Mouse (Mus musculus) Patski (cell line): ENCODE data around the gene Tars. TPM values are rescaled to one million over a fixed set of nuclear protein-coding genes. Genes with fewer than 3 reads are reported as not detected.

Experiments used
- ATAC-seq: fragments of 100-300 bp; one replicate; pipeline ENCODE4 v1.8.0; 2021
- CTCF ChIA-PET: fragments of 350-600 bp; sonication (Branson Sonifier 250); formaldehyde crosslinking; loops from one replicate; lab custom pipeline; 2022; ENCODE audit warnings: inconsistent platforms; lab: Charles Lee
- POLR2A ChIA-PET: fragments of 350-600 bp; sonication (Branson Sonifier 250); formaldehyde crosslinking; loops from one replicate; lab custom pipeline; 2022; ENCODE audit warnings: antibody characterized with exemption, inconsistent platforms; lab: Charles Lee
- DNase-seq: peaks from one replicate; pipeline ENCODE4 v3.0.0-alpha.2; 2011; ENCODE audit warnings: low read depth, low spot score
- H3K27me3 ChIP-seq: fragments of 371-371 bp; one replicate; pipeline ENCODE4 v1.5.1; 2021
- CTCF ChIP-seq: fragments of 100-300 bp; IDR thresholded peaks from one replicate; pipeline ENCODE4 v1.5.1; 2021
- in situ Hi-C: fragments of 300-500 bp; cut with MboI; formaldehyde crosslinking; loops from 3 replicates; pipeline ENCODE4 v1.11.1; 2018; ENCODE audit warnings: low pct_unique_long_range_greater_than_20kb, mixed read lengths
- polyA plus RNA-seq: library from polyadenylated mRNA; unstranded; gene quantifications from one replicate; pipeline ENCODE4 v1.2.3, GENCODE M21; 2021

Tars gene
- polyA plus RNA-seq, 1 experiment from 2014 or later = 74.1 TPM

DNA sequence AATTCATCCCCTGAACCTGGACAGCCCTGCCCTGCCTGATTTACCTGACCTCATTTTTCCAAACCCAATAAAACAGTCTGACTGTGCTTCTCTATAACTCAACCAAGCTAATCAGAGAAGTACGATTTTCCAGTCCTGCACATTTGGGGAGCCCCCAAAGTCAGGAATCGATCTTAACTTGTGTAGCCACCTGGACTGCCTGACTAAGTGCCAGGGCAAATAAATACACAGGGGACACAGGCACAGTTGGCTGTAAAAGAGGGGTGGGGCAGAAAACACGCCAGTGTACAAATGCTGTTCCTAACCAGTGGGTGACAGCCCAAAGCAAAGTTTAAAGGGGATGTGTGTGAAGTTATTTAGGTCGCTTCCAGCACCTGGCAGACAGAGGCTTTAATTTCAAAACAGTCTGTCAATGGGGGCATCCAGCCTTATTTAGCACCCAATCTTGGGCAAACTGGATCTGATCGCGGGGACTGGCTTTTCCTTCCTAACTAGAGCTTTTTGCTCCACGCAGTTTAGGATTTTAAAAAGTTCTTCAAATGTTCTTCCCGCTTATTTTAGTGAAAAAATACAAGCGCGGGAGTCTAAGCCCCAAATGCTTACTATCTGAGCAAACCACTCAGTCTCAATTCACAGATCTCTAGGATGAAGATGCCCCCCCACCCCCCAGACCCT is 652 bp downstream of the Tars start:
- in situ Hi-C loops = loop anchor here (10.0 kb wide), 1 partner anchor 914 kb away; the partner anchor contains the start of genes Brix1 and Rad1
- ChIA-PET POLR2A (no interaction called here), CTCF (interaction anchor here (1.2 to 1.9 kb wide), 3 partner anchors 9 to 19 kb away, joined by 3 to 5 read pairs (median 4); no protein-coding TSS in a partner anchor)
- no peaks in the 10 kb centered on the region for H3K27me3 ChIP-seq
- DNase-seq = no peak
- no peak for TF ChIP-seq CTCF
- no peak for ATAC-seq

DNA sequence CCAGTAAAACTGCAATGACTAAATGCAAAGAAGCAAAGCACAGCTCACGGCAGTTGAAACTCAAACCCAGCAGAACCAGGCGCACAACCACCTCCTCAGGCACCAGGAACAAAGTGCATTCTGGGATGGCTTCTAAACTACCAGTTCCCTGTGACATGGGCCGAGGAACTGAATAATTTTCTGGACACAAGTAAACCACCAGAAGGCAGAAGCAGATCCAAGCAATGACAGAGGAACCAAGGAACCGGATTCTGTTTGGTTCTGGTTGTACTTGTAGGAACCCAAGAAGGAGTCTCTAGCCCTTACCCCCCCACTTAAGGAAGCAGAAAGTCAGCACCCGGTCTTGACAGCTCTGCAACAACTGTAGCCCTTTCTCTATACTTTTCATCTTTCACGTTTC is 3.0 kb downstream of the Tars start:
- ChIA-PET POLR2A (no interaction called here), CTCF (interaction anchor here (1.0 to 2.1 kb wide), 4 partner anchors 11 to 16 kb away, joined by 3 to 7 read pairs (median 4); no protein-coding TSS in a partner anchor)
- in situ Hi-C loops = loop anchor here (10.0 kb wide), 1 partner anchor 912 kb away; the partner anchor contains the start of genes Brix1 and Rad1
- ATAC-seq (no peak), DNase-seq (no peak)
- TF ChIP-seq CTCF = no peak
- H3K27me3 ChIP-seq = no peaks in the 10 kb centered on the region

DNA sequence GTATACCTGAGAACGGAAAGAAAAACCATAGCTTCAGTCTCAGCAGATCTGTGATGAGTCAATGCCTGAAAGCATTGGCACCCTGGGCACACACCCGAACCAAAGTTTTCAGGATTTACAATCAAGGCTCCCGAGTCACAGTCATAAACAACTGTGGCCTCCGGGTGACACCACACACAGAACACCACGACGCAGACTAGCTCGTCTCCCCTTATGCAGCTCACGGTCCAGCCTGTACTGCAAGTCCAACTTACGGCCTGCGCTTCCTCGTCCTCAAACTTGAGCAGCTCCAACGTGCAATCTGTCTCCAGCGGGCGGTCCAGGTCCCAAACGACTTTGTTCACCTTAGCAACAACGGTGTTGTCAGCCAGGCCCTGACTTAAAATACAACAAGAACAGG is 6.6 kb downstream of the Tars start:
- ChIA-PET CTCF (interaction anchor here (1.0 to 1.6 kb wide), 3 partner anchors 12 to 14 kb away, joined by 4 to 7 read pairs (median 5); no protein-coding TSS in a partner anchor), POLR2A (no interaction called here)
- no peak for TF ChIP-seq CTCF
- in situ Hi-C loops = loop anchor here (10.0 kb wide), 1 partner anchor 908 kb away; the partner anchor contains the start of genes Brix1 and Rad1
- no peak for DNase-seq
- no peak for ATAC-seq
- H3K27me3 ChIP-seq = no peaks in the 10 kb centered on the region

DNA sequence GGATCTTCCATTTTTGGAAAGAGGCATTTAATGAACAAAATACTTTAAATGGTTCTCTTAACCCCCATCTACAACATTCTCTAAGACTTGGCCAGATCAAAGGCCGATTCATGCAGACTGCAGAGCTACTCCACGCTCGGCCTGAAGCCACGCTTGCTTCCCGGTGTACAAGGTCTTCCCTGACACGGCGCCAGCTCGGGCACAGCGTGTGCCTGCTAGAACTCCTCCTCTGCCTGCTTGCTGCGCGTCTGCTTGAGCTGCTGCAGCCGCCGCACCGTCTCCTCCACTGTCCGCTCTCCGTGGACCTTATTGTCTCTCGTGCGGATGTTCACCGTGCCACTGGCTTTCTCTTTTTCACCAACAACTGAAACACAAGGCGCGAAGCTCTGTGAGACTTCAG is 15.7 kb downstream of the Tars start:
- in situ Hi-C loops = loop anchor here (5.0 kb wide), 2 partner anchors 61 to 461 kb away; no protein-coding TSS in a partner anchor
- ATAC-seq (no peak), DNase-seq (no peak)
- no peaks in the 10 kb centered on the region for H3K27me3 ChIP-seq
- TF ChIP-seq CTCF = no peak
- ChIA-PET CTCF (interaction anchor here (1.3 to 1.7 kb wide), 4 partner anchors 12 to 463 kb away, joined by 3 to 4 read pairs (median 4); partner anchors contain the start of gene Tars), POLR2A (no interaction called here)

DNA sequence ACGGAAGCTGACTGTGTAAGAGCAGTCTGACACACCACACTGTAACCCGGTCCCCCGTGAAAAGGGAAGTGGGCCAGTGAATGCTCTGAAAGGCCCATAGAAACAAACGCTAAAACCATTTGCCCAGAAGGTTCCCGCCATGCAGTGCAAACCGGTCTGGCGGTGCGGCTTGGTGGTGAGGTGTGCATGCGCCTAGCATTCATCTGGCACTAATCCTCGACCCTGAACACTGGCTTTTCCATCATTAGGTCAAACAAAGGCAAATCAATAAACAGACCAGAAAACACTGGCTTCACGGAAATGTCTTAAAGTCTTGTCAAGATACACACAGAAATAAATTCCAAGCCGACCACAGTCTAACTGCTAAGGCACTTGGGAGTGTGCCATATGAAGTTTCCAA is 16.9 kb downstream of the Tars start:
- ATAC-seq (no peak), DNase-seq (no peak)
- ChIA-PET CTCF (interaction anchor here (1.1 to 1.7 kb wide), 4 partner anchors 11 to 462 kb away, joined by 3 to 4 read pairs (median 4); no protein-coding TSS in a partner anchor), POLR2A (no interaction called here)
- no peak for TF ChIP-seq CTCF
- H3K27me3 ChIP-seq = no peaks in the 10 kb centered on the region
- in situ Hi-C loops = loop anchor here (5.0 kb wide), 2 partner anchors 60 to 460 kb away; no protein-coding TSS in a partner anchor

DNA sequence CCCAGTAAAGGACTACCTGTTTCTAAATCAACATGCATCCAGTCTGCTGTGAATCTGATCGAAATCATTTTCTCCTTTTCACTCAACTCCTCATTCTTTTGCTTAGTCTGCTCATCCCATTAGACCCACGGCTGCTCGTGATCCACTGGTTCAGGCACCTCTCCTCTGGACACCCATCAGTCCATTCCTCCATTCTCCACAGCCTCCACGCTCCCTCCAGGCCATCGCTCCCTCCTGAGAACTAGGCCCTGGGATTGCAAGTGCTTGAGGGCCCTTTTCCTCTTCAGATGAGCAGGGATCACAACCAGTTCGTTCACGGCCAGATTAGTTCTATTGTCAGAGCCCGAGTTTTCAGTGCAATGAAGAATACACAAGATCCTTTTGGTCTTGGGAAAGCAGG is 18.8 kb downstream of the Tars start:
- no peak for TF ChIP-seq CTCF
- ChIA-PET POLR2A (no interaction called here), CTCF (interaction anchor here (0.6 to 3.2 kb wide), 16 partner anchors 8 to 459 kb away, joined by 3 to 30 read pairs (median 6); partner anchors contain the start of genes Rxfp3 and Tars)
- DNase-seq (no peak), ATAC-seq (no peak)
- in situ Hi-C loops = loop anchor here (5.0 kb wide), 2 partner anchors 58 to 458 kb away; no protein-coding TSS in a partner anchor
- peaks cover 7% of the 10 kb centered on the region for H3K27me3 ChIP-seq

DNA sequence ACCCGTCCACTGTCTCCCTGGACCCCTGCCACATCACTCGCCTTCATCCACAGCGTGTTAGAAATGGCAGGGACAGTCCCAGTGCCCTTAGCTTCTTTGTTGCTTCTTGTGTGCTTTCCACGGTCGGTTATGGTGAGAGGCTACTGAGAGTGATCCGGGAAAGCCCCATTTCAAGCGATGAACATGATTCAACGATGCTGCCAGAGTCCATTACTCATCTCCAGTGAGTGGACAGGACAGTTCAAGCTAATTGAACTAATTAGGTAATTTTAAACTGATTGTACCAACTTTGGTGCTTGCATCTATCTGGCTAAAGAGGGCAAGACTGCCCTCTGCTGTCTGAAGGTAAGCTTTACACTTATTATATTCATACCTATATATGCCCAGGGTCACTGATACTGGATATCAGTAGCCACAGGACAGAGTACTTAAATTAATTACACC is 19.4 kb downstream of the Tars start:
- peak; percentile 75 for TF ChIP-seq CTCF
- ChIA-PET POLR2A (no interaction called here), CTCF (interaction anchor here (0.5 to 3.2 kb wide), 20 partner anchors 8 to 459 kb away, joined by 3 to 30 read pairs (median 5); partner anchors contain the start of genes Rxfp3 and Tars)
- peaks cover 7% of the 10 kb centered on the region for H3K27me3 ChIP-seq
- in situ Hi-C loops = loop anchor here (5.0 kb wide), 2 partner anchors 58 to 458 kb away; no protein-coding TSS in a partner anchor
- DNase-seq = no peak
- no peak for ATAC-seq

DNA sequence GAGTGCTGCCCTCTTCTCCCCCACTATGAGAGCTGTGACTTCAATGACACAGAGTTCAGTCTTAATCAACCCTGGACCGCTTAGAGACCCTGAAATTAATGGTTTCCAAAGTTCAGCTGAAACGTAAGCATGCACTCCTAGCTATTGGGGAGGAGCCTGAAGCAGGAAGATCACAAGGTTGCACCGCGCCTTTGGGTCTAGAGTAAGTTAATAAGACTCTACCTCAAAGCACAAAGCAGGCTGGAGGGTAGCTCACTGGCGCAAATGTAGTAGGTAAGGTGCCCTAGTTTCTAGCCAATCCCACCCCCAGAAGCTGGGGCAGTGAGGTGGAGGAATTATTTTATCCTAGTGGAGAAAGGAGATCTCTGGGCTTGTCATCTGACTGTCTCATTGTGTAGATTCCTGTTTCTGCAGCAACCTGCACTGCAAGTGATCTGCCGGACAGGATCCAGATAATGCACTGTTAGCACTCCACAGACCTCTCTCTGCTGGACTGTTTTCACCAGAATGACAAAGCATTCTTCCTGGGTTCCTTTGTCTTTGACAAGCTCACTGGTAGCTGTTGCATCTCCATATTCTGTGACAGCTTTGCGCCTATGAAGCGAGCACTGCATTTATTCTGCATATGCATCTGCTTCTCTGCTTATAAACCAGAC is 19.9 kb downstream of the Tars start:
- POLR2A ChIA-PET = no interaction called here
- CTCF ChIA-PET = interaction anchor here (0.5 to 3.2 kb wide), 17 partner anchors 9 to 458 kb away, joined by 3 to 30 read pairs (median 5); partner anchors contain the start of genes Rxfp3 and Tars
- peaks cover 7% of the 10 kb centered on the region for H3K27me3 ChIP-seq
- DNase-seq (no peak), ATAC-seq (no peak)
- in situ Hi-C loops = loop anchor here (5.0 kb wide), 3 partner anchors 57 to 457 kb away; partner anchors contain the start of gene Rxfp3
- no peak for TF ChIP-seq CTCF

DNA sequence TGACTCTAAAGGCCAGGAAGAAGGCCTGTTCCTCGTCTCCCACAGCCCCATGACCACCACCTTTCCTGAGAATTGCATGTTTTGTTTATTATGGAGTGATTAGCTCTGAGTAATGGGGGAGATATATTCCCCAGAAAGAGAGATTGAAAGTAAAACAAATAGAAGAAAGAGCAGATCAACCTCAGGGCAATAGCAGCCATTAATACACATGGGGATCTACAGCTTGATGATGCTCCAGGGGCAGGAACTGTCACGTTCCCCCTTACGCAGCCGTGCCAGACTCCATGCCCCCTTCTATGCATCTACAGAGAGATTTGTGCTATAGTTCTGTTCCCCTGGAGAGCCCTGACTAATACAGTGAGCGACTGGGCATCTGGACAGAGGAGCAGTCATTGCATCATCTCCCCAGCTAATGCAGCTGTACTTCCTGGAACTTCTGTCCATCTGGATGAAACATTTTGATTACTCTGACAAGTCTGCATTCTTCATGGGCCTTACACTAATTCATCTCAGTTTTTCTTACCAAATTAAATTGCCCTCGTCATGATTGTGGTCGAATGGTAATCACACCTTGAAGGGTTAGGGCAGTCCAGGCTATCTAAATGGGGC is 28.9 kb downstream of the Tars start:
- ATAC-seq = no peak
- in situ Hi-C loops = no loop called here
- TF ChIP-seq CTCF = no peak

DNA sequence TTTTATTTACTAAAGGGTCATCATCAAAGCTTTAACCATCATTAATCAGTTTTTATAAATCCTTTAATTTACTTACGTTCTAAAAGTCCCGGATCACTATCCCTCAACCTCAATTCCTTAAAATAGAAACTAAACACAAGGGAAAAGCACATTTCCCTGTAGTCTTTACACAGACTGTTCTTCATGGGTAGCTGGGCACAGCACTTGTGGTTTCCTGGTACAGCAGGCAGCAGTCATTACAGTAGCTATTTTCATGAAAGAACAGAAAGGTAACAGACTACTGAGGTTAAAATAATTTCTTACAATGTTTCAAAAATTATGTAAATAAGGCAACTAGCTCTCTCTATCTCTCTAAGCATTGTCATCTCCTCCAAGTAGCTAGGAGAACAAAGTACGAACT is 29.9 kb downstream of the Tars start:
- in situ Hi-C loops = no loop called here
- DNase-seq = no peak
- H3K27me3 ChIP-seq = peaks cover 11% of the 10 kb centered on the region
- CTCF ChIA-PET = interaction anchor here (1.2 to 3.2 kb wide), 4 partner anchors 10 to 13 kb away, joined by 3 to 21 read pairs (median 4); no protein-coding TSS in a partner anchor
- ATAC-seq = no peak
- no peak for TF ChIP-seq CTCF
- POLR2A ChIA-PET = no interaction called here

More for the DNA sequence above, 28.9 kb downstream of the Tars start:
- ChIA-PET CTCF (interaction anchor here (3.2 kb wide), 1 partner anchor 9 kb away, joined by 21 read pairs; no protein-coding TSS in a partner anchor), POLR2A (no interaction called here)
- no peak for DNase-seq
- peaks cover 11% of the 10 kb centered on the region for H3K27me3 ChIP-seq
